Mouse (Mus musculus) adrenal gland (tissue): ENCODE data around the gene Crybg3.

Experiments used
- intact Hi-C: fragments of 180-260 bp; cut with DNase I; formaldehyde crosslinking; loops from one replicate; pipeline ENCODE4 v1.15.1; 2025

Crybg3 gene

DNA sequence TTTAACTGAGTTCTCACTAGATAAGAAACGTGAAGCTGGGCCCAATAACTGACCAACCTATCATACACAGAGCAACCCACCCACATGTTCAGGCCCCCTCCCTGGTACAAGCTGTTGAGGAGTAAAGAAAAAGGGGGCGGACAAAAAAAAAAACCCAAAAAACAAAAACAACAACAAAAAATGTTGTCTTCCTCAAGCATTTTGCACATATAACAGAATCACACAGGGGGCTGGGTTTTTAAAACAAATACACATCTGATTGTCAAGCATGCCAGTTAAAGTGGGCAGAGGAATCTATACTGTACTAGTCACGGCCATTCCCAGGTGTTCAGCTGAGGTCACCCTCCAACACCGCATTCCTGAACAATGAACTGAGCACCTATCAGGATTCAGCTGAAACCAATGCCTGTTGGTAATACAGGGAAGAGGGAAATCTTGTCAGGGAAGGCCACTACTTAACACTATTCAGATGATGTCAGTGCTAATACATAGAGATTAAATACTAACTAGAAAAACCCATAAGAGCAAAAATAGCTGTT lies 15.0 kb downstream of the Crybg3 start:
- intact Hi-C loops: no loop called here

DNA sequence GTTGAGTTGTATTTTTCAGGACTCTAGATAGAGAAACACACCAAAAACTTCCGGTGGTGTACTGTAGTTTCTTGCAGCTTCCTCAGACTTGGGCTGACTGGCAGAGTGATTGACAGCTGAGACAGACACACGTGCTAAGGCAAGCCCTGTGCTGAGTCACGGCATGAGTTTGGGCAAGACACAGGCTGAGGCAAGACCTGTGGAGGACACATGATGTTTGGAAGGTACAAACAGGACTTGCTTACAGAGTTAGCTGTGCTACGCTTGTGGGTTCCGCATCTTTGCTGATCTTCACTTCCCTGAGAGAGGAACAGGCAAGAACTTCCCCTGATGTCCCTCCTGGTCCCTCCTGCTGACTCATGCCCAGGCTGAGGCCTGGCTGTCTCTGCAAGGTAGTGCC lies 17.3 kb downstream of the Crybg3 start:
- intact Hi-C loops: no loop called here

DNA sequence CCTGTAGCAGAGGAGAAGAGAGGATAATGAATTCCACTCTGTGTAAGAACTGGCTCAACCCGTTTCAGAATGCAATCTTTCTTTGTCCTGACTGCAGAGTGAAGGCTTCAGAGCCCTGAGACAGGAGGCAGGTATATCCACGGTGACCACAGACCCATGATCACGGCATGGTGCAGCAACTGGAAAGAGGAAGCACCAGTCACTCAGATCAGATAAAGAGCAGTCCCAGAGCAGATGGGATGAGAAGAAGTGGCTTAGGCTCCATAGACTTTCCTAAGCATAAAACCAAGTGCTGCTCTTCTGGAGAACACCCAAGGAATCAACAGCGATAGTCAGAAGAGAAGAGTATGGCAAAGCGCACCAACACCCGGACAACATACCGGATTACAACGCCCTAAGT lies 21.5 kb downstream of the Crybg3 start:
- intact Hi-C loops: no loop called here

DNA sequence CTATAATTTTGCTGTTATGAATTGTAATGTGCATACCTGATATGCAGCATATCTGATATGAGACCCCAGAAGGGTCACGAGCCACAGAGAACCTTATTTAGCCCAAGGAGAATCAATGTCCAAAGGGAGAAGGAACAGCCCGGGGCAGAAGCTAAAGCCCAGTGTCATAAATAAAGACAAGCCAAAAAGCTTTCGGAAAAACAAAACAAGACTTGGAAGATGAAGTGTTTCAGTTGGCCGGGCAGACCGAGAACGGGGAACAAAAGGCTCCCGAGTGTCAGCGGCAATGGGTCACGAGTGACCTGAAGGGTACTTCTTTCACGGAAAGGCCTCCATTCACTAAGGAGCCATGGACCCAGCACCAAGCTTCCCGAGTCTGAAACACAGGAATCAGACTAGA lies 26.8 kb downstream of the Crybg3 start:
- intact Hi-C loops: no loop called here

DNA sequence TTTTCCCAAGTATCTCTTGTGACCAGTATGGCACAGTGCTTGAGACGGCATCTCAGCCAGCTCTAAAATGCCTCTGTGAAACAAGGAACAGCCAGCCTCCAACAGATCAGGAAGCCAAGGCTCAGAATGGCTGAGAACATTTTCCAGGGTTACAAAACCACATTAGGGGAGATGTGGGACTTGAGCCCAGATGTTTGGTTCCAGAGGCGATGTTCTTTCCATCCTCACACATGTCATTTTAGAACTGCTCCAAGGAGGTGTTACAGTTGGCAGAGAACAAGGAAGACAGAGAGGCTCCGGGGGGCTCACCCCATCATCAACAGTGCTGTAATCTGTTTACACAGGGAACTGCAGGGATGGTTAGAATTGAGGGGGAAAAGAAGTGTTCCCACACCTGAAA lies 28.1 kb downstream of the Crybg3 start:
- intact Hi-C loops: no loop called here

DNA sequence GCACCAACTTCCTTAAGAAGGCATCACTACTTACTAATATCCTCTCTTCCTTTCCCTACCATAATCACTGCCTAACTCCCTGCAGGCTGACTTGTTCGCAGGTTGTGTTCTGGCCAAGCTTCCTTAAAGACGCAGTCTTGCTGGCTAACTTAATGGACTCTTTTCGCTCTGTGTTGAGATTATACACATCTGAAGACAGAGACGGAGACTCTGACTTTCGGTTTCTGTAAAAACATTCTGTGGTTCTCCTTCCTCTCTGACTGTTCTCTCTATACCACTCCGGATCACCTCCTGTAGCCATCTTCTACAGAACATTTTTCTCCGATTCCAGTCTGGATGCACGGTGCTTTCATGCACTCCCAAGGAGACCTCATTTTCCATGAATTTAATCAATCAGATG lies 30.0 kb downstream of the Crybg3 start:
- intact Hi-C loops: no loop called here

DNA sequence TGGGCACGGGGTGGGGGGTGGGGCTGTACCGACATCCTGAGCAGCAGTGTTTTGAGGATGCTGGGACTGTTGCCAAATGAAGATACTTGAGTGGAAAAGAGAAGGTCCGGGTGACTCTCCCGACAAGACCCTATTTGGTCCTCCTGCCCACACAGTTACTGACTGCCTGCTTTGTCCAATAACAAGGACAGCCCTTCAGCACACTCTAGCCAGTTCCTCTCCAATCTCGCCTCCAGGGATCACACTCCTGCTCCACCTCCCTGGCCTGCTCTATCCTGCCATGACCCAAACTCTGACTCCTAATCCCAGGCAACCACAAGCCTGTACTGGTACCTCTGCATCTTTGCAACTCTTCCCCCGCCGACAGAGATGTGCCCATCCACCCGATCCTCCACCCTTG lies 30.9 kb downstream of the Crybg3 start:
- intact Hi-C loops: no loop called here

DNA sequence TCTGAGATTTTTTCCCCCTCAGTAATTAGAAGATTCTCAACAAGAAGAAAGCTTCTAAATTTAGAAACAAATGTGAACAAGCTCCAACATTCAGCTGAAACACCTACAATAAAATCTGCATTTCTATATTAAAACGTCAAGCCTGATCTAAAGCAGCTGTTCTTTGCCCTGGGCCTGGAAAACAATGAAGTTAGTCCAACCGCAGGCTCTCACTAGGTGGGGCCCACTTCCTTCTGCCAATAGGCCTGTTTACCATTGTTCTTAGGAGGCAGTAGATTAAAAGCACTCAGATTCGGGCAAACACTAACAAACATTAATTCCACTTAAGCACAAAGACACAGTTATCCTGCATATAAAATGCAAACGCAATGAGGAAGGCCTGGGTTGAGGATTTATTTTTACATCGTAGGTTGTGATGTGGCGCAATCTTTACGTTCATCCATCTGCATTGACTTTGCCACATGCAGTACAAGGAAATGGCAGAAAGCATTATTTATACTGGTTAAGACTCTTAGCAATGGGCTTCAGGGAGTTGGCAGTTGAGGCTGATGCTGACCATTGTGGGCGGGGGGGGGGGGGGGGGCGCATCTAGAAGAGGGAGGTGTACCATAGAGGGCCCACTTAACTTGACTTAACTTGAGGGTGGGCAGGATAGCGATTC lies 32.9 kb downstream of the Crybg3 start:
- intact Hi-C loops: no loop called here

DNA sequence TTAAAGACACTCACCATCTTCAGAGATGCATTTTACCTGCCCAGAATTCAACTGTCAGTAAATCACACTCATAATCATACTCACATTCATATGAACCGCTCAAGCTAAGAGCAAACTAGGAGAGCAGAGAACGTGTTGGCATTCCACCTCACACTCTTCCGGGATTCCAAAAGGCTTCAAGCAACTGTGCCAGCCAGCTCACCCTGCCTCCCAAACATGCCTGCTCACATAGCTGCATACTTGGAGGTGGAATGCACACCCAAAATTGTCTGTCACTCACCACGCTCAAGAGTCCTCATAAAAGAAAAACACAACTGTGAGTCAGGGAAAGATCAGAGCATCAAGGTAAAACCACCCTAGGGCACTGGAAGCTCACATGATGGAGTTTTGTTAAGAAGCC lies 34.3 kb downstream of the Crybg3 start:
- intact Hi-C loops: no loop called here

DNA sequence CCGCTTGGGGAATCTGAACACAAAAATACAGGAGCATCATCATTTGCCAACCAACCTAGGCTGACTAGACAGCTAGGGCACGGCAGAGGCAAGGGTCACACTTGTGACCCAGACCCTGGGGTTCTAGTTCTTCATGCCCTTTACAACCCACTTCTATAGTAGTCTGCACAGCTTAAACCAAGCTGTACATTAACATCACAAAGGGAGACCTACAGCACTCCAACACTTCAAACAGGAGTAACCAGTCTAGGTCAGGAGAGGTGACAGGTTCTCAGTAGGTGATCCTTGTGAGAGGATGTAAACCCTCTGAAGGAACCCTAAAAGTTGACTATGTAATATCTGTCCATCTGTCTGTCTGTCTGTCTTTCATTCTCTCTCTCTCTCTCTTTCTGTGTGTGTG lies 35.1 kb downstream of the Crybg3 start:
- intact Hi-C loops: no loop called here

DNA sequence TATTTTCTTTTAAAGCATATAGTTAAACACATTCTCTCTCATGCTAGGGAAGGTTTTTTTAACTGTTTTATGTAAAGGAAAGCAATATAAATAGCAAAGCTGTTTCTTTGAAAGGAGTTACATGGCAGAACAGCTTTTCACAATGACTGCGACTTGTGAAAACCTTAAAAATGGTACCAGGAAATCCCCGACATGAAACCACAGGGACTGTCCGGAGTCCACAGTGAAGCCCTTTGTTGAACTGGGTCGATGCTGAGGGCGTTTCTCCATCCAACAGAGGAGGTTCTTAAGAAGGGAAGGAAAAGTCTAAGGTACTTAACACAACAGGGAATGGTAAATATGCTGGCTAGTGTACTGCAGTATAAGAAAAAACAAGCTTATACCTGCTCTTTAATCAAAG lies 36.8 kb downstream of the Crybg3 start:
- intact Hi-C loops: no loop called here

DNA sequence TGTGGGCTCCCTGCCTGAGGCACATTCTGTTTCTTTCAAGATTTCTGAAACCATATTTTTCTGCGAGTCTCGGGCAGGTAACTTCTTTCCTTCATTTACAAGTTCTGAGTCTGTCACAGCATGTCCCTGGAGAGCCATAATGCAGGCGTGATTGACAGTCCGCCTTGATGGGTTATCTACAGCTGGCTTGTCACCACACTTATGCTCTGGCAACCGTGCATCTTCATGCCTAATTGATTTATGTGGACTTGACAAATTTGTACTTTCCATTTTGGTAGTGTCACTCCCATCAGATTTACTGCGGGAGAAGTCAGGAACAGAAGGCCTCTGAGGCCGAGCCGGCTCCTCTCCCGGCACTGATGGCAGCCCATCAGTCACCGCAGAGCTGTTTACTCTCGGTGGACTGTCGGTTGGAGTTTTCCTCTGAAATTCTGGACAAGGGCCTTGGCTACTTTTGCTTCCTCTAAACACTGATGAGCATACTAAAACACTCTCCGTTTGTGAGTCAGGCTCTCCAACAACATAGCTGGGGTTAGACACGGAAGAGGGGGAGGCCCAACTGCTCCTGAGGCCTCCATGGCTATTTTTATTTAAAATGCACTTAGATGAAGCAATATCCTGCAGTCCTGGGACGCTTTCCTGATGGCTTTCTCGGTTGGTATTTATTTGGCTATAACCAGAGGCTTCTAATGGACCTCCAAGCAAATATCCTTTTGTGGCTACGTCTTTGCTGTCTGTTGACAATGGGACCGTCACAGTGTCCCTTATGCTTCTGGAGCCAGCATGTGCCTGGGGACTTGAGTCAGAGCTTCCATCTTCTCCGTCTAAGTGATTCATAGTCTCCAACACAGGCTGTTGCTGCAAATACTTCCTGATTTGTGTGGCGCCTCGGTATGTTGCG lies 41.2 kb downstream of the Crybg3 start:
- intact Hi-C loops: no loop called here

DNA sequence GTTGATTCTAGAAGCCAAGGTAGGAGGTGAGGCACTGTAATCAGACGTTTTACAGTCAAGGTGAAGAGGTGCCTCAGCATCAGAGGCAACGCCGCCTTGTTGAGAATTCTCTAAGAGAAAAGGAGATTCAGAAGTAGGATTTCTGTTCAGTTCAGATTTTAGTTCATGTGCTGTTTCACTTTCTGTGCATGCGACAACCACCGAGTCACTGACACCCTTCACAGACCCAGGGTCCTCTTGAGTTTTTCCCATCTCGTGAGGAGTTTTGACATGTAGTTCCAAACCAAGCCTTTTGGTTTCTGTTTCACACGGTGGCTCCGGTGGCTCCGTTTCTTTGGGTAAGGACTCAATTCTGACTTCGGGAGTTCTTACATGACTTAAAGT lies 41.9 kb downstream of the Crybg3 start:
- intact Hi-C loops: no loop called here

DNA sequence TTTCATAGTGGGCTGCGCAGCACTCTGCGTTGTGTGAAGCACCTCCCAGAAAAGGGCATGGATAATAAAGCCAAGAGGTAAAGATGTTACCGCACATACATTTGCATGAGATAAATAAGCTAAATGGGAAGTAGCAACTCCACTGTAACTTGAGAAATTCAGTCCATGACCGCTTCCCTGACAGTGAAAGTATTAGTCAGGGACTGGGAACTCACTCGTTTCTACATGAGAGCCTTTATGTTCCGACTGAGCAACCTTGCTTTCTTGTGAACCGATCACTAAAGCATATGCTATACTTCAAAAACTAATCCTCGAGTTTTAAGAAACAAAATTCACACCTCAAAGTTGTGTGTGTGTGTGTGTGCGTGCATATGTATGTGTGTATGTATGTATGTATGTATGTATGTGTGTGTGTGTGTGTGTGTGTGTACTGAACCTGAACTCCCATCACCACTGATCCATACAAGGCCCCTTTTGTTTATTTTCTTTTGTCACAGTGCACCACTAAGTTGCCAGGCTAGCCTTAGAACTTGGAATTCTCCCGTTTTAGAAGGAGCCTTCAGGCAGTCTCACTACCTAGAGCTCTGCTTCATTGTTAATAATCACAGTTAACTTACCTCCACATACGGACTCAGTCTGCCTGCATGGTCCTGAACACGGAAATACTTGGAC lies 47.2 kb downstream of the Crybg3 start:
- intact Hi-C loops: no loop called here

DNA sequence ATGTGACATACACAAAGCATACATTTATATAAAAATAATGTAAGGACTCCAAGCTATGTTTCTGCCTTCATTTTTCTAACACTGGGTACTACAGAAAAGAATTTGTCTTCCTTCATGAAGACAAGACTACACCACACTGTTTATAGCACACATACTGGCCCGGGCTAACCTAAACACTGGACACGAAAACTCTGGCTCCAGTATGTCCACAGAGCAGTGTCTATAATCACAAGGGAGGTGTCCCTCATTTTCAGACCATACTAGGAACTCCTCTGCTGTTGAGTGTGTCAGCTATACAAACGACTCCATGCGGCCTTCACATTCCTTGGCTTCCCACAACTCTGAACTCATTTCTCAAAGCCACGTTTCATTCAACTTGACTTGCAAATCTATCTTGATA lies 49.3 kb downstream of the Crybg3 start:
- intact Hi-C loops: no loop called here

DNA sequence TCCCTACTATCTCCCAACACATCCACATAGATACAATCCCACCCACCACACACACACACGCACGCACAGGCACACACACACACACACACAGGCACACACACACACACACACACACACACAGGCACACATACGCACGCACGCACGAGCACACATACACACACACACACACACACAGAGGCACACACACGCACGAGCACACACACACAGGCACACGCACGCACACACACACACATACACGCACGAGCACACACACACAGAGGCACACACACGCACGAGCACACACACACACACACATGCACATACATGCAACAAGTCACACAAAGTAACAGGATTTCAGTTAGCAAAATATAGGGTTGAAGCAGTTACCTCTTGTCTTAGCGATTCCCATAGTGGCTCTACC lies 51.1 kb downstream of the Crybg3 start:
- intact Hi-C loops: no loop called here

DNA sequence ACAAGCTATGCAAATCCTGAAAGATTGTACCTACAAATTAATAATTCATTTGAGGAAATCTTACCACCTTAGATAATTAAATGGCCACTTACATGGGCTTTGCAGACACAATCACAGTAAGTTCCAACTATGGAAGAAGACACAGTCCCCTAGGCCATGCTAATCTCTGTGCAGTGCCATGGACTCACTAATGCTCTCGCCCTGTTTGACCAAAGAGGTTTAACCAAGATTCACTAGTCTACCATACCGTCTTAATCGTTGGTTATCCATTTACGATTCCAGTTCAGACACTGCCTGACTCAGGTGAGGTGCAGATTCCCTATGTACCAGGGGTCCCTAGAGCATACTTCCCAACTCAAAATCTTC lies 52.2 kb downstream of the Crybg3 start:
- intact Hi-C loops: no loop called here

DNA sequence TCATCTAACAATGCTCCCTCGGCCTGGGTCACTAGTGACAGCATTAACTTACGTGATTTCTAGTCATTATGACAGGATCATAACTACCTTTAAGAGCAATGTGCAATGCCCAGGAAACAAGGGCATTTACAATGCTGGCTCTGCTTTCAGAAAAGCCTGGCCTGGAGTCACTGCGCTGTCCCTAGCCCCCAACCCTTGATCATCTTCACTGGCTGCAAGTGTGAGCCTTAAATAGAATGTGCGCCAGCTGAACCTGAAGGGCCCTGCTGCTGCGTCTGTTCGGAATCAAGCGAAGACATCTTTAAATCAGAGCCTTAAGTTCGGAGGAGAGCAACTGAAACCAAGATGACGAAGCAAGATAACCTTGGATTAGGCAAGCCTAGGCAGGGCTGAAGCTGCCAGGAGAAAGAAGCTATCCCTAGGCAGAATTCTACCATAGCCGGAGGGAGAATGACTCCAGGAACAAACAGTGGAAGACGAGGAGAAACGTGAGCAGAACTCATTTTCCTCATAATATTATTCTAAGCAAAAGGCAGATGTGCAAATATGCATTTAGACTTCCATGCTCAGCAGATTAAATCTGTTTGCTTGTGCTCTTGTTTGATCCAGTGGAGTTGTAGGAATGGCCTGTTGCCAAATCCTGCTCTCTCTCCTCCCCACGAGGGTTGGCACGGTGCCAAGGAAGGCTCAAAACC lies 52.7 kb downstream of the Crybg3 start:
- intact Hi-C loops: no loop called here

DNA sequence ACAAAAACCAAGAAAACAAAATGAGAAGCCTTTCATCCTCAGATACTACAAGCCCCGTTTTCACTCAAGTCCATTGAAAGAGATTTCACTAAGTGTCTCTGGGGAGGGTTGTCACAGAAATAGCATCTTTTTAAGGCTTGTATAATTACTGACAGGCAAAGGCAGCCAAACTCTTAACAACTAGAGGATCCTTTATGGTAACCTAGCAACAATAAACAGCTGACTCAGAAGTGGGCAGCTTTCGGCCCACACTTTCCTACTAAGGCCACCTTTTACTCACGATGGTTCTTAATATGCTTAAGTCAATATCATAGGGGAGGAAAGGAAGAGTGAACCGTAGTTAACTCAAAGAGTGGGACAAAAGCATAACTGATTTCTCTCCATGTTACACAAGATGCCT lies 53.3 kb downstream of the Crybg3 start:
- intact Hi-C loops: no loop called here

DNA sequence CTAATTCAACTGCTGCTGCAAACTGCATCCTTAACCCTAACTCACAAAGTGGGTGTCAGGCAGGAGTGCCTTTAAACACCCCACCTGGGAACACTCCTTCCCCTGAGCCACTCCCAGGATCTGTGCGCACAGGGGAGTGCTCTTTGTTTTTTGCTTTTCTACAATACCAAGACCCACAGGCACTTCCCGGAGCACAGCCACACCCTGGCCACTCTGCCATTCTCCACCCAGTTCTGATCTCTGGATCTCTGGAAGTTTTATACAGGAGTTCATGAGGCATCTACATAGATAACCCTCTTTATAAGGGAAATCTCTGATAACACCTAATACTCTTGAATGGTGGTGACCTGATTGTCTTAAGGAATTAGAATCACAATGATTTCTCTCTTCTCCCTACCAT lies 55.4 kb downstream of the Crybg3 start:
- intact Hi-C loops: no loop called here

DNA sequence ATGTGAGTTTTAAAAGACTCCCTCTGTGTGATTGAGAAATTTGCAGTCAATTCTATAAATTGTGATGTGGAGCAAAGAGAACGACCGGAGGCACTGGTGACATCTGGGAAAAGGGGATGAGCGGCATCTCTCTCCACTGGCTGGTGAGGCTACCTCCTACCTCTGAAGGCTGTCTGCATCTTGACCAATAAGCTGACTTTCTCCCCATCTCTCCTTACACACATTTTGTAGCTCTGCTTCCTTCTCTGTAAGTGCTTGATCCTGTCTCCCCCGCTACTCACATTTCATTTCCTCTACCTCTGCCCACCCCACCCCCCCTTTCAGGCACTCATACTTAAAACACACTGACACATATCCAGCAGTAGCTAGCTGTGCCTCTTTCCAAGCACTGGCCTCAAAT lies 59.4 kb downstream of the Crybg3 start:
- intact Hi-C loops: loop anchor here (5.0 kb wide), 1 partner anchor 61 kb away; the partner anchor contains the start of gene Crybg3

DNA sequence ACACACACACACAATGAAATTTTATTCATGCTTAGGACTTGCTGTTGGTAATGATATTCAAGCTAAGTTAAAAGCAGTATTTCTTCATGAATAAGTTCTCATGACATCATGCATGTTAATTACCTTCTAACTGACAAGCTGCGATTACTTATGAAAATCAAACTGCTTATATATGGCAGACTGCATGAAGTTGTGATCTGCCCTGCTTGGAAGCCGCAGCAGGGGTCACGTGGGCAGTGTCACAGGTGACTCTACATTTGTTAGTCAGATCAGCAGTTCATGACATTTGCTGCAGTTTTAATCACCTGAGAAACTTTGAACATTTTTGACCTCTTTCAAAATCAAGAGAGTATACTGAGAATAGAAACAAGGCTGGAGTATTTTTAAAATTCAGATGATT lies 59.8 kb downstream of the Crybg3 start:
- intact Hi-C loops: loop anchor here (5.0 kb wide), 1 partner anchor 61 kb away; the partner anchor contains the start of gene Crybg3
